Mouse (Mus musculus) liver, adult 2 months (tissue): ENCODE data around the gene Col8a2.

Experiments used
- CTCF ChIP-seq: fragments of 200-500 bp; IDR thresholded peaks from 2 replicates; pipeline ENCODE4 v1.5.1; 2011; ENCODE audit warnings: low read depth, low read length, control low read depth
- POLR2A ChIP-seq: fragments of 200-500 bp; IDR thresholded peaks from 2 replicates; pipeline ENCODE4 v1.6.1; 2011; ENCODE audit warnings: low read length, control low read depth; ENCODE audit not compliant: insufficient read depth; ENCODE audit errors: extremely low read depth

DNA sequence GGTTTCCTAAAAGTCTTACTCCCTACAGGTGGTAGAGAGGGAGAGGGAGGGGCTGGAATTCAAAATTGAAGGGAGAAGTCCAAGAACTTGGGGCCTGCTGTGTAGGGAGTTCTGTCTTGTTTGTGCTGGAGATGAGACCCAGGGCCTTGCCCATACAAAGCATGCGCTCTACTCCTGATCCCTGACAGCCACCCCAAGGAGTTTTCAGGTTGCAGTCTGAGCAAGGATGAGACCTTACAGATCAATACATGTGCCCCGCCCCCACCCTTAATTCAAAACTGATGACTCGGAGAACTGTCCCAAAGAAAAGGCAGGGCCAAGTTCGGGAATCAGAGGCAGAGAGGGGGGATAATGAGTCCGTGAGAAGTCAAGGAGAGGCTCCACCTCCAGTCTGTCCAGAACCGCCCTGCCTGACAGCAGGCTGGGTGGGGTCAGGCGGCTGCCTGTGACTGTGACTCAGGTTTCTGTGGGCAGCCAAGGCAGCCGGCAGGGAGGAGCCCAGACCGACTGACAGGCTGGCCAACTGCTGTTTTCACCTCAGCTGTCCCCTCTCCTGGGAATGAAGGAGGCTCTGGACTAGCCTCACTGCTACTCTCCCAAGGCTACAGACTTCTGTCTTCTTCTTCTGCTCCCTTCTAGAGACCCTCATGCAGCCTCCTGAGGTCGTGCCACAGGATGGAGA is 25.9 kb upstream of the Col8a2 start:
- no peak for TF ChIP-seq POLR2A
- TF ChIP-seq CTCF: no peak
